Mouse (Mus musculus): ENCODE measurements around the gene Umps.

The Umps gene

GRCm38 (mm10) chr16:33966538-33967282, at the start of gene Umps:
Gene Umps, minus strand, starts transcription at chr16:33967038.
- DNase-seq (ENCODE audit: low spot score), result peak; percentile 51

- DNase-seq (ENCODE audit: low spot score), result no peak
These were observed 45.4 kb upstream of the Umps start for GRCm38 (mm10) chr16:34011991-34012845.

DNA sequence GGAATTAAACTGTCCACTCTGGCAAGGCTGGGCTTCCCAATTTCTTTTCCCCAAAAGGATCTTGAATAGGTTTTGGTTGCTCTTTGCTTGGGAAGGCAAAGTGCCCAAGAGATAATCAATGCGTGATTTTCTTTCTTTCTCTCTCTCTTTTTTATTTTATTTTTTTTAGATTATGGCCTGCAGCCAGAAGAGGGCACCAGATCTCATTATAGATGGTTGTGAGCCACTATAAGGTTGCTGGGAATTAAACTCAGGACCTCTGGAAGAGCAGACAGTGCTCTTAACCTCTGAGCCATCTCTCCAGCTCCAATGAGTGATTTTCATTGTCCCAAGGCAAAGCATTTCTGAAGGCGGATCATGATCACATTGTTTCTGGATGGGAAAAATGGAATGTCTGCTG, 42.7 kb upstream of the Umps start:
- DNase-seq (ENCODE audit: low spot score), result no peak

GRCm38 (mm10) chr16:34005986-34006385, 39.1 kb upstream of the Umps start:
- DNase-seq (ENCODE audit: low spot score), result no peak

DNA sequence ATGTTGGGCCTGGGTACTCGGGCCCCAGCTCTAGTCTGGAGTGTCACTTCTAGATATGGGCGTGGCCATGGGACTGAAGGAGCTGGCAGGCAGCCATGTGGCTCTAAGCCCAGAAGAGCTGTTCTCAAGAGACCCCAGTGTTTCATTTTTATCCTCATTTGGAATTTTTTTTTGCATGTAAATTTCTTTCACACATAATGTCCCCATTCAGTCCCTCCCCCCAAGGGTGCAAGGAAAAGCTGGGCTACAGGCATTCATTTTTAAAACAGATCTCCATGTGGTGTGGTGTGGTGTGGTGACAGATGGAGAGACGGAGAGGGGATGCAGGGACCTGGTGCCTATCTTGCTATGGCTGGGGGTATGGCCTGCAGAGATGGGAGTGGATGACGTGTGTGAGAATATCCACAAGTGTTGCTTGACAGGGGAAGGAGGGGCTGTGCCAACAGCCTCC, 37.3 kb upstream of the Umps start:
- DNase-seq (ENCODE audit: low spot score), result no peak

DNA sequence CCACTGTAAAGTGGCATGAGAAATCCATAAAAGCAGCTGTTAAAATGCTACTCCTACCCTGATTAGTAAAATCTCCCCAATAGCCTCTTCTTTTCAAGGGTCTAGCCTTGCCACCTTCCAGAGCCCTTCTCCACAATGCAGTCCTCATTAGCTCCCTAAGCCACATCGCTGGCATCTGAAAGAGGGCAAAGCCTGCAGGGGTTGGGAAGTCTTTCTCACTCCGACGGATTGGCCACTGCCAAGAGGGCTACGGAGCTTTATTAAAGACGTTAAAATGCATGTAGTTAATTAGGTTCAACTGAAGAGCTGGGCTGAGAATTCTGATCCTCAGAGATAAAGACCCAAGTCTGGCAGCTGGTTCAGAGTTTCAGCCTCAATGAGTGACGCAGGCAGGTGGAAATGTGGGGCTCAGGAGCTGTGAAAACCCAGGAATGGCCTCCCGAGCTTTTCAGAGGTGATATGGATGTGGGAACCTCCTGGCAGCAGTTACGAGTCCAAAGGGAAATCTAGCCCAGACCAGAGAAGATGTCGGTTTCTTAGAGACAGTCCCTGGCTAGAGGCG, 36.8 kb upstream of the Umps start:
- DNase-seq (ENCODE audit: low spot score), result no peak

DNA sequence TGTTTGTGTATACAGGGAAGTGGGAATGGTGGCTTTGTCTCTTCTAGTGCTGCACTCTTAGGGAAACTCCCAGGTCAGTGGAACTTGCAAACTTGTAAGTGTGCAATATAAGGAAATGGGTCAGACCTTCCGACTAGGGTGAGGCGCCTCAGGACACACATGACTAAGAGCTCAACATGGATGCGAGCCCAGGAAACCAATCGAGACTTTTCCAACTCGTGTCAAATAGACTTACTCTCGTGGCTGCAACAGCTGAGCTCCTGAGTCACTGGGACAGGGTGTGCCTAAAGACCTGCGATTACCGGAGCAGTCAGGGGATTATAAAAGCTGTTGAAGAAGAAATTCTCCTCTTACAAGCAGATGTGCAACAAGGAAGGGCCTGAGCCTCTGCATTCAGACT, 33.9 kb upstream of the Umps start:
- no peak for DNase-seq (ENCODE audit: low spot score)

DNA sequence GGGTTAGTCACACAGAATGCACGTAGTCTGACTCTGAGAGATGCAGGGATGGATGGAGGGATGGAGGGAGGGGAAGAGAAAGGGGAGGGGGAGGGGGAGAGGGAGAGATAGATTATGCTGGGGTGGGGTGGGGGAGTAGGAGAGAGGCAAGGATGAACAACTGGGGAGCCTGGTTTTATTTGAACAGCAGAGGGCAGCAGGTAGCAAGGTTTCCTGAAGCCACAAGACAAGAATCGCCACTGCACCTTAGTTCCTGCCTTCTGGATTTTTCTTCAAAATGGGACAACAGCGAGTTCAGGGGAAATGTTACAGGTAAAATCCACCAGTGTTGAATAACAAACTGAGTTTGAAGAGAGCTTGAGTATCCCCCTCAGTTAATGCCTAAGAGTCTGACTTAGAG, 32.5 kb upstream of the Umps start:
- peak; percentile 20 for DNase-seq (ENCODE audit: low spot score)

DNA sequence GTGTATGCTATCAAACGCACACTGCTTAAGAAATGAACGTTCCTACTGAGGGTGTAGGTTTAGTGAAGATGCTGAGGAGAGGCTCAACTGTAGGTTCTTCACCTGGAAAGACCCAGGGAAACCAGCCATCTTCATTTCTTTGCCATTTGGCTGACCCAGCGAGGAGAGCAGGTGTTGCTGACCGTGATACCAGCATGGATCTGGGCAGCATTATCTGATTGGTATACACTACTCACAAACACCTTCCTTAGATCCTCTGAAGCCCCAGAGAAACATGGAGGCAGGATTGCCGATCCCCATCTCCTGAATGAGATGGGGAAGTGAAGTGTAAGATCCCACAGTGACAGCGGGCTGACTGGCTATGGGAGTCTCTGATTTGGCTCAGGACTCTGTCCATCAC, 31.2 kb upstream of the Umps start:
- no peak for DNase-seq (ENCODE audit: low spot score)

- no peak for DNase-seq (ENCODE audit: low spot score)
These were observed 29.2 kb upstream of the Umps start for GRCm38 (mm10) chr16:33996030-33996429.

DNA sequence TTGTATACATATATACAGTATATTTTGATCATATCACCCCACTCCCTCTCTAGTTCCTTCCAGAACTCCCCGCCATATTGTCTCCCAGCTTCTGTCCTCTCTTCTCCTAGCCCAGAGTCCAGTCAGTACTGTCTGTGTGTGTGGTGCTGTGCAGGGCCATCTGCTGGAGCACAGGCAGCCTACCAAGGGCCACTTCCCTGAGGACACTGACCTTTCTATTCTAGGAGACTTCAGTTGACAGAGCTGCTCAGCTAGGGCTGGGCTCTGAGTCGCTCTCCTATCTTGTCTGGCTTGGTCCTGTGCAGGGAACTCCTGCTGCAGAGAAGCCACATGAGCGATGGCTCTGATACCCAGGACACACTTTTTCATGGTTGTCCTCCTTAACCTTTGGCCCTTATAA, 28.7 kb upstream of the Umps start:
- no peak for DNase-seq (ENCODE audit: low spot score)

DNA sequence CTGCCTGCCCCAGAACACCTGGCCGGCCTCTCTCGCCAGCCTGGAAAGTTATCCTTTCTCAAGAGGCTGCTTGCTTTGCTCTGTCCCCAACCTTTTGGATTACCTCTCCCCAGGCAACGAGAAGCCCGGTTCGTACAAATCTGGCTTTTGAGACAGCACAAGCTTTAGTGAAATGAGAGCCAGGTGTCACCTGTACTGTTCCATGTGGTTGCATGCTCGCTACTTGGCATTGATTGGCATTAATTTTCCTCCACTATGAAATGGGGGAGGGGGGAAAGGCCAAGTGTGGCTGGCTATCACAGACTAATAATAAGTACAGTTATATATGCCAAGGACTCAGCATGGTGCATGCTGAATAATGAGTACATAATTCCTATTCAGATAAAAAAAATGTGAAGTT, 27.5 kb upstream of the Umps start:
- no peak for DNase-seq (ENCODE audit: low spot score)

- no peak for DNase-seq (ENCODE audit: low spot score)
These were observed 23.9 kb upstream of the Umps start for GRCm38 (mm10) chr16:33990712-33991111.

GRCm38 (mm10) chr16:33989106-33989505, 22.3 kb upstream of the Umps start:
- DNase-seq (ENCODE audit: low spot score), result no peak

DNA sequence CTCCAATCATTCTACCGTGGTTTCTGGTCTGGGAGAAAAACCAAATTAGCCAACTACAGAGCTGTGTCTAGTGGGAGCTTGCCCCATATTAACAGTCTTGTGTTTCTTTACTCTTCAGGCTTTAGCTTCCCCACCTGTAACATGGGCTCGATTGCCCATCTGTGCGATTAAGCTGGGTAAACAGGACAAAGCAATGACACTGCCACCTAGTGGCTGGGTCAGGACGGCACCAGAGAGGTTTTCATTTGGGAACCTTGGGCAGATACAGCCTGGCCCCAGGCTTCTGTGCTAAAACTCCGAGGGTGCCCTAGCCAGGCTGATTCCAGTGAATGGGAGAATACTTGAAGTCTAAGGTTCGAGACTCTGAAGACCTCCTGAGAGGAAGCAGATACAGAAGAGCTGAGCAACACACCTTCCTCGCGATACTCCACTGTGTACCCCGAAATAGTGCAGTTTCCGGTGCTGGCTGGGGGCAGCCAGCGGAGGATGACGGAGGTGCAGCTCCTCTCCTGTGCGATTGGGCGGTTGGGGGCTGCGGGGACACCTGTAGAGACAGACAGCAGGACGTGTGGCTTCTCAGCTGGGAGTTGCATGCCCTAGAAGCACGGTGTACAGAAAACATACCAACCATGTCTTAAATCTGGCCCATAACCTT, 21.6 kb upstream of the Umps start:
- DNase-seq (ENCODE audit: low spot score), result no peak

DNA sequence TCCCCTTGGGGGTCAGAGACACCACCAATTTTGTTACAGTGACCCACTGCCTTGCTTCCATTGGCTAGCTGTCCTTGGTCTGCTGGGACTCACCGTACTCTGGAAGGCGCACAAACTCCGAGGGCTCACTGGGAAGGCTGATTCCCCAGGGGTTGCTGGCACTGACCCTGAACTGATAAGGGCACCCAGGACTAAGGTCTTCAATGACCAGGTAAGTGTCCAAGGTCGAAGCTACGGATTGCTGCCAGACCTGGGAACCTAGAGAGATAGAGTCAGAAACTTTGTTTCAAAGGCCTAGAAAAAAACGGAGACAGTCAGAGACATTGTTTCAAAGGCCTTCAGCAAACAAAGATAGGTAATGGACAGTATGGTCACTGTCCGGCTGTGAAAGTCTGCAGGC, 20.2 kb upstream of the Umps start:
- no peak for DNase-seq (ENCODE audit: low spot score)

- DNase-seq (ENCODE audit: low spot score), result no peak
These were observed 18.5 kb upstream of the Umps start for GRCm38 (mm10) chr16:33985372-33985771.

DNA sequence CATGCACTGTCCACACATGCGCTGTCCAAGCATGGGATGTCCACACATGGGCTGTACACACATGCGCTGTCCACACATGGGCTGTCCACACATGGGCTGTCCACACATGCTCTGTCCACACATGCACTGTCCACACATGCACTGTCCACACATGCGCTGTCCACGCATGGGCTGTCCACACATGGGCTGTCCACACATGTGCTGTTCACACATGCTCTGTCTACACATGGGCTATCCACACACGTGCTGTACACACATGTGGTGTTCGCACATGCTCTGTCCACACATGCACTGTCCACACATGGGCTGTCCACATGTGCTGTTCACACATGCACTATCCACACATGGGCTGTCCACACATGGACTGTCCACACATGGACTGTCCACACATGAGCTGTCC, 16.9 kb upstream of the Umps start:
- DNase-seq (ENCODE audit: low spot score), result no peak

DNA sequence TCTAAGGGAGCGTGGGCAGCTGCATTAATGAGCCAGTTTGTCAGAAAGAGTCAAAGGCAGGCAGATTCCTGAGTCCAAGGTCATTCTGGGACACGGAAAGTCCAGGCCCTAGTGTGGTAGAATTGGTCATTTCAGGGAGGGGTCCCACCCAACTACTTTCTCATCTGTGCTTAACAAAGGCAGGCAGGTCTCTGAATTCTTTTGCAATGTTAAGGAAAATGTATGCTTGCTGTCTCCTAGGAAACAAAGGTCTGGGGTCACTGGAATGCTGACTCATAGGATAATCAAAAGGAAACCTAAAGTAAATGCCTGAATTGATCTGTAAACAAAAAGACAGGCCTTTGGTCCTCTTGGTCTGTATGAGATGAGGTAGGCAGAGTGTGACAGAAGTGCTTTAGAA, 13.0 kb upstream of the Umps start:
- DNase-seq (ENCODE audit: low spot score), result no peak

- no peak for DNase-seq (ENCODE audit: low spot score)
These were observed 424 bp upstream of the Umps start for GRCm38 (mm10) chr16:33967283-33967640.

DNA sequence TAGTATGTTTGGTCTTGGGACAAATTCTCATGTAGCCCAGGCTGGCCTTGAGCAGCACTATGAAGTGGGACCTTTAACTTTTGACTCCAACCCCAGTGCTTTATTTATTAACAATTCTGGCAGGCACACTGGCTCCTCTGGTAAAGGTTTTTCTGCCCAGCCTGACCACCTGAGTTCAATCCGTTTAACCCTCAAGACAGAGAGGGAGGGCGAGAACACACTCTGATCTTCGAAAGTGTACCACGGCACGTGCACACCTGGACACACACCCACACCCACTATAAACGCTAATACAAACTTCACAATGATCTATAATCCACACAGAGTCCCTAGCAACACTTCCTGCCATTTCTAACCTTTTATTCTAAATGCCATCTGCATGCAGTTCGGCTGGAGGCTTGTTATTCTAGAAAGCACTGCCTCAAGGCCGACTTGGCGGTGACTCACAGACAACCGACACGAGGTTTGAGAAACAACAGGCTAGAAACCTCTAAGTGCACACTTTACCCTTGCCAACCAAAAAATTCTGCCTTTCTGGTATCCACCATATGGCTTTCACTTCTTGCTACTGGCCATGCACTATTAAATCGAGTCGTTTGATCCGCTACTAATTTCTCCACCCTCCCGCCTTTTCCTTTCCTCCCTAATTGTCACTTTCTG, 830 bp downstream of the Umps start:
- DNase-seq (ENCODE audit: low spot score), result no peak

DNA sequence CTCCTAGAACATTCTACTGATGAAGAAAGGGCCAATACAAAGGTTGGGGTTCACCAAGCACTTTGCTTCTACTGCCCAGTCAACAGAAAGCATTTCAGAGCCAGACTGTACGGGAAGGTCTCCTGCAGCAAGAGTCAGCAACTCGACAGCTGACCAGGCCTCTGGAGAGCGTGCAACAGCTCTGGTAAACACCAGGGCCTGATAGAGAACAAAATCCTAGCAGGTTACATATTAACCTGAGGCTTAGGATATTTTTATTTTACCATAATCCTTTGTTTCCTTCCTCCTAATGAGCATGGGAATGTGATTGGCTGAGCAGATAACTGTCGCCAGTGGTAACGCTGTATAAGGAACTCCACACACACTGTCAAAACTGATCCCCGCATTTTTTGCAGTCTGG, 3.3 kb downstream of the Umps start:
- DNase-seq (ENCODE audit: low spot score), result no peak
